Mouse (Mus musculus) gastrocnemius, postnatal 36 days (tissue): ENCODE measurements around the gene Zzef1. TPM values are rescaled to one million over a fixed set of nuclear protein-coding genes. Genes with fewer than 3 reads are reported as not detected.

Experiments used
- DNase-seq, 2 experiments: peaks; one replicate each; pipeline ENCODE4 v3.0.0; 2022
- intact Hi-C: fragments of 180-260 bp; cut with DNase I; formaldehyde crosslinking; loops from one replicate; pipeline ENCODE4 v1.15.1; 2025
- microRNA-seq, 2 experiments: library from miRNA; unstranded; fragments of <30 nt; microRNA quantifications; one replicate each; pipeline ENCODE4 v1.2.0; 2021
- total RNA-seq, 2 experiments: library from RNA; stranded (reverse); gene quantifications; 2 replicates each; pipeline ENCODE4 v1.2.3; 2021

Zzef1 gene
- total RNA-seq, 2 experiments from 2014 or later: 11.8 to 12.1 TPM

- no peak for DNase-seq
- intact Hi-C loops: no loop called here
Observed at GRCm38 (mm10) chr11:72953116-72953439, 157.1 kb downstream of the Zzef1 start.

- DNase-seq: peak in 1 of 2 experiments; percentile 40
Observed at GRCm38 (mm10) chr11:72953440-72954151, 157.6 kb downstream of the Zzef1 start.

GRCm38 (mm10) chr11:72954216-72954615 is 158.2 kb downstream of the Zzef1 start:
- DNase-seq: no peak
- intact Hi-C loops: no loop called here

More at GRCm38 (mm10) chr11:72953440-72954151, 157.6 kb downstream of the Zzef1 start:
- intact Hi-C loops: no loop called here

- intact Hi-C loops: no loop called here
- DNase-seq: no peak
Observed at GRCm38 (mm10) chr11:72955339-72955974, 159.4 kb downstream of the Zzef1 start.

- no peak for DNase-seq
- intact Hi-C loops: no loop called here
Observed at GRCm38 (mm10) chr11:72957318-72957717, 161.3 kb downstream of the Zzef1 start.

GRCm38 (mm10) chr11:72959924-72960679 is 164.1 kb downstream of the Zzef1 start:
- intact Hi-C loops: no loop called here
- DNase-seq: no peak

- no peak for DNase-seq
- intact Hi-C loops: no loop called here
Observed at GRCm38 (mm10) chr11:72960723-72961071, 164.7 kb downstream of the Zzef1 start.

- no peak for DNase-seq
- intact Hi-C loops: no loop called here
Observed at GRCm38 (mm10) chr11:72961072-72961980, 165.3 kb downstream of the Zzef1 start, which contains the start of gene Atp2a3. Gene Atp2a3, plus strand, starts transcription at chr11:72961169.

- intact Hi-C loops: no loop called here
- no peak for DNase-seq
Observed at GRCm38 (mm10) chr11:72962378-72962777, 166.4 kb downstream of the Zzef1 start.

GRCm38 (mm10) chr11:72963058-72963788 is 167.2 kb downstream of the Zzef1 start:
- intact Hi-C loops: no loop called here
- no peak for DNase-seq

- no peak for DNase-seq
- intact Hi-C loops: no loop called here
Observed at GRCm38 (mm10) chr11:72963789-72964294, 167.8 kb downstream of the Zzef1 start.

GRCm38 (mm10) chr11:72974995-72975503 is 179.0 kb downstream of the Zzef1 start:
- intact Hi-C loops: no loop called here
- DNase-seq: no peak

Small RNA genes lying within 50 kb of the gene (microRNA-seq; reads per million reads assigned to microRNA genes)
- gene Gm44467: 0 reads per million in 2 experiments

Other genes with a start within 250 kb of the Zzef1 start
- gene Spns3, start 245.7 kb upstream of the Zzef1 start, total RNA-seq: under 1 TPM; 0.10 to 0.12 TPM
- 10 to 100 TPM; 81.2 to 85.0 TPM for gene Ube2g1, start 188.9 kb upstream of the Zzef1 start, total RNA-seq
- gene Ankfy1, start 106.2 kb upstream of the Zzef1 start, total RNA-seq: 1 to 10 TPM; 7.3 to 8.1 TPM
- gene Cyb5d2, start 84 bp upstream of the Zzef1 start, total RNA-seq: 10 to 100 TPM; 15.4 to 16.1 TPM
- 1 to 10 TPM; 6.4 to 7.6 TPM for gene Atp2a3, start 164.9 kb downstream of the Zzef1 start, total RNA-seq
- under 1 TPM; 0.20 to 0.32 TPM for gene P2rx1, start 202.9 kb downstream of the Zzef1 start, total RNA-seq
- gene Camkk1, start 222.8 kb downstream of the Zzef1 start, total RNA-seq: 1 to 10 TPM in 1 of 2 experiments, under 1 TPM in 1; 0.71 to 1.2 TPM